Mouse (Mus musculus) lung, postnatal 25 days (tissue): ENCODE results near the gene Pten.

ENCODE experiments used
- DNase-seq: peaks from one replicate; pipeline ENCODE4 v3.0.0; 2022; ENCODE audit warnings: low spot score

Pten gene

DNA sequence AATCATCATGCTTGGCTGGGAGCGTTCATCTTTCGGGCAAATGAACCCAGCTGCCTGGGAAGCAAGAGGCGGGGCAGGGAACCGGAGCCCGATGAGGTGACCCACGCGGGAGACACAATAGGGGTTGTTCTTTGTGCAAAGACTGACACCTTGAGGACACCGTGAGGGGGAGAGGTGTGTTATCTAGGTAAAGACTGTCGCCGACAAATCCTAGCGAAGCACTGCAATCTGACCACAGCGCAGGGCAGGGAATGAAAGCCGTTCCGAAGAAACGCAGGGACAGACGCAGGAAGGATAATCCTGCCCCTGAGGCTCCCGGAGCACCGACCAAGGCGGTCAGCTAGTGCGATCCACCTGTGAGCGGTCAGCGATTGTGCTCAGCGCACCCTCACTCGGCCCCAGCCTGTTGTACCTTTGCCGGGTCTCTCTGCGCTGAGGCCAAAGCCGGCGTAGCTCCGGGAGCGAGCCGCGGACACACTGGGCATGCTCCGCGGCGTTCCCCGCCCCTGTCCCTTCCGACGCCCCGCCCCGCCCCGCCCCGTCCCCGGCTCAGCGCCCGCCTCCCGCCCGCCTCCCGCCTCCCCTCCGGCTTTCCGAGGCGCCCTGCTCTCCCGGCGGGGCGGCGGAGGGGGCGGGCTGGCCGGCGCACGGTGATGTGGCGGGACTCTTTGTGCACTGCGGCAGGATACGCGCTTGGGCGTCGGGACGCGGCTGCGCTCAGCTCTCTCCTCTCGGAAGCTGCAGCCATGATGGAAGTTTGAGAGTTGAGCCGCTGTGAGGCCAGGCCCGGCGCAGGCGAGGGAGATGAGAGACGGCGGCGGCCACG lies at the start of gene Pten:
TSS of gene Pten (plus strand) at position 598 of the 826 bp plus-strand sequence.
- DNase-seq: peak; percentile 95

DNA sequence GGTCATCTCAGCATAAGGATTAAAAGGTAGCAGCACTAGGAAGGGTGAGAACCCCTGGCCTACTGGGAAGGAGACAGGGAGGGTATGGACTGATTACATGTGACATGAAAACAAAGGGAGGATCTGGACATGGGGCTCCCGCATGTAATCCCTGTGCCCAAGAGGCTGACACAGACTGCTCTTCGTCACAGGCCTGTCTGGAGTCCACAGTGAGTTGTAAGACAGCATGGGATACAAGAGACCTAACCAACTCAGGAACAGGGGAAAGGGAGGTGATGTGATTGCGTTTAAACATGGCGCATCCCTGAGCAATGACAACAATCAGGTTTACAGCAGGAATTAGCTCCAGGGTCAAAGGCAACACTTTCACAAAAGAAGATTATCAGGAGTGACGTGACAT lies 48.3 kb upstream of the Pten start:
- DNase-seq: no peak

DNA sequence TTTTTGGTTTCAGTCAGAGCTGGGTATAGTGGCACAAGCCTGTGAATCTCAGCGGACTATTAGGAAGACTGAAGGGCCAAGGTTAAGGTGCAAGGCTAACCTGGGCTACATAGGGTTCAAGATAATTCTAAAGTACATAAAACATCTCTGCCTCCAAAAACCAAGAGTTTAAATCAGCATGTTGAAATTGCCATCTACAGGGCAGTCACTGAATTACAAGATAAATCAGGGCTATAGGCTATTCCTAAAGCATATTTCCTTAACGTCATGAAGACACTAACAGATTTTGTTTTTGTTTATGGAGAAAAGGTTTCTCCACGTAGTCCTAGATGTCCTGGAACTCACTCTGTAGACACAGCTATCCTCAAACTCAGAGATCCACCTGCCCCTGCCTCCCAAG lies 47.0 kb upstream of the Pten start:
- DNase-seq: no peak

DNA sequence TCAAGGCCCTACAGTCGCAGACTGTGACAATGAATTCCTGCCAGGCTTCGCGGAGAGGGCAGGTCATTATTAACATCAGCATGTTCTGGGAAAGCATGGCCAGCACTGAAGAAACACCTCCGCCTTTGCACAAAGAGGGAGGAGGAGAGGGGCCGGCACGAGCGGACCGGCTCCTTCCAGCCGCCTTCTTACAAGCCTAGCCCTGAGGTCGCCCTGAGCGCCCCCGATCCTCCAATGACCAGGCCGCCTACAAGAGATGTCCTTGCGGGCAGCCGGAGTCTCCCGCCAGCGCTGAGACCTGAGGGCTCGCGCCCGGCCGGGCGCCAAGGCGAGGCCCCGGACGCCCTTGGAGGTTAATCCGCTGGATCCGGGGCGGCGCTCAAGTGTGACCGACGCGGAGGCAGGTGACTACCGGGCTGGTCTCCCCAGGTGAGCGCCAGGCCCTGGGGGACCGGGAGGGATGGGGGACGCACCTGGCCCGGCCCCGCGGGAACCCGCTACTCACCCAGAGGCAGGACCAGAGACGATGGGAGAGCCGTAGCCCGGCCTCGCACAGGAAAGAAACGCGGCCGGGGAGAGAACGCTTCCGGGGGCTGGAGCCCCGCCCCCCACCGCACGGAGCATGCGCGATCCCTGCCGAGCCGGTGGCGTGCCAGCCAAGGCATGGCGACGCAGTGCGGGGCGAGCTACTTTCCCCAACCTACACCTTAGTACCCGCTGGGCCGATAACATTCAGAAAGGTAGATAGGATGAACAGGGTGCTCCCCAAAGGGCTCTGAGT lies 45.3 kb upstream of the Pten start:
- DNase-seq: peak; percentile 90

DNA sequence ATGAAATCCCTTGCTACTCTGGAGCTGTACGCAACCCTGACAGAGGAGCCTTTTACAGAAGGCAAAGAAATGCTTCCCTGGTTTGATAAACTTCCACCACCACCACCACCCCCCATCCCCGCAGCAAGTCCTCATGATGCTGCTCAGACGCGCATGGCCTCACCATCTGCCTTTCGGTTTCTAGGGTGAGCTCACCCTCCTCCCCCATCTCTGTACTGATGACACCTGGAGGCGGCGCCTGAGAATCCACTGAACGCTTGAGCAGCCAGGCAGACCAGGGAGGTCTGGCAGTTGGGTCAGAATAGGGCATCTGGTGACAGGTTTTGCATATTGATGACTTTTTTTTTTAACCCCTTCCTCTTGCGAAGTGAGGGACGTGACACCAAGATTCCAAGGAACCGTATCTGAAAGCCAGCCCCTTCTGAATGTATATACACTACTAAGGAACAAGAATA lies 44.7 kb upstream of the Pten start:
- DNase-seq: peak; percentile 79

DNA sequence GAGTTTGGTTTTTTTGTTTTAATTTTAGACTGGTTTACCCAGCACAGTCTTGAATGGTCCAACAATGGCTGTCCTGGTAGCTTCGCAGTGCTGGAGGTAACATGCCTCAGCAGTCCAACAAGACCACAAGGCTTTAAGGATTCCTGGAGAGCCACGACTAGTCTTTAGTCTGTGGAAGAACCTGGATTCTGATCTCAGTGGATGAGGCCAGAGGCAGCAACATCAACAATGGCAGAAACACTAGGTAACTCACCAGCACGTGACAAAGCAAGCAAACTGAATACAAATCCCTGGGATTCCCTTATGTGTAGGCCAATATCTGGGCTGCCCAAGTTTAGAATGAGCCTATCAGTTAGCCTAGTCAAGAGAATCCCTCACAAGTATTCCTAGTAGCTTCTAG lies 43.8 kb upstream of the Pten start:
- DNase-seq: no peak

DNA sequence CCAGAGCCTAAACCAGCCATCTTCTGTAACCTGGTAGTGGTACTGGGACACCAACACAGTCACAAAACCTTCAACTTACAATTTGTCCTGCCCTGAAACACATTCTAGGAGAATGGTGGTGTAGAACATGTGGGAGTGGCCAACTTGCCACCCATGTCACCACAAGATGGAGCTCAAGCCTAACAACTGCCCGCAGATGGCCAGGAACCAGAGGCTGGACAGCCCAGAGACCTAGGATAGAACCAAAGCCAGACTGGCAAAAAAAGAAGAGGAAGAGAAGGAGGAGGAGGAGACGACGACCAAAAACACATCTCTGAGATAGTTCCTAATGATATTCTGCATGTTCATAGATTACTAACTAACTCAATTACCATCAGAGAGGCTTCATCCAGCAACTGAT lies 42.1 kb upstream of the Pten start:
- peak; percentile 78 for DNase-seq

DNA sequence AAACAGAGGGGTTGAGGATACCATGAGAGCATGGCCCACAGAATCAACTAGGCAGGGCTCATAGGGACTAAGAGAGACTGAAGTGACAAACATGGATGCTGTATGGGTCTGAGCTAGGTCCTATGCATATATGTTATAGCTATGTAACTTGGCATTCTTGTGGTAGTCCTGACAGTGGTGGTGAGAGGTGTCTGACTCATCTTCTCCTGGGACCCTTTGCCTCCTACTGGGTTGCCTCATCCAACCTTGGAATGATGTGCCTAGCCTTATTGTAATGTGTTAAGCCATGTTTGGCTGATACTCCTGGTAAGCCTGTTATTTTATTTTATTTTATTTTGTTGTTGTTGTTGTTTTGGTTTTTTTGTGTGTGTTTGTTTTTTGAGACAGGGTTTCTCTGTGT lies 41.6 kb upstream of the Pten start:
- DNase-seq: no peak

DNA sequence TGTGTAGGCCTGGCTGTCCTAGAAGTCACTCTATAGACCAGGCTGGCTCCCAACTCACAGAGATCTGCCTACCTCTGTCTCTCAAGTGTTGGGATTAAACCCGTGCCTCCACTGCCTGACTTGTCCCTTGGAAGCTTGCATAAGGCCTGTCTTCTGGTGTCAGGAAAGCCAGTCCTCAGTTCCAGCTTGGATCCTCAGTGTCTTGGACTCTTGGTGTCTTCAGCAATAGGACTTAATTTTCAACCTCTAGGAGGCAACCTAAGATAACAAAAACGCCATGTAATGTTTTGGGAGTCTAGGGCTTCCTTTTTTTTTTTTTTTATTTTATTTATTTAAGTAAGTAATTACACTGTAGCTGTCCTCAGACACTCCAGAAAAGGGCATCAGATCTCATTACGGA lies 39.7 kb upstream of the Pten start:
- no peak for DNase-seq

DNA sequence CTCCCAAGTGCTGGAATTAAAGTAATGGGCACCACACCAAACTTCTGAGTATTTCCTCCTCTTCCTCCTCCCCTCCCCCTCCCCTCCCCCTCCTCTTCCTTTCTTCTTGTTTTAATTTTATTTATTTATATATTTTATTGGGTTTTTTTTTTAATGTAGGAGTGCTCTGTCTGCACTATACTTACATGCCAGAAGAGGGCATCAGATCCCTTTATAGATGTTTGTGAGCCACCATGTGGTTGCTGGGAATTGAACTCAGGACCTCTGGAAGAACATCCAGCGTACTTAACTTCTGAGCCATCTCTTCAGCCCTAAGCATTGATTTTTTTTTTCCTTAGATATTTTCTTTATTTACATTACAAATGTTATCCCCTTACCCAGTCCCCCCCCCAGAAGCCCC lies 37.0 kb upstream of the Pten start:
- DNase-seq: no peak

DNA sequence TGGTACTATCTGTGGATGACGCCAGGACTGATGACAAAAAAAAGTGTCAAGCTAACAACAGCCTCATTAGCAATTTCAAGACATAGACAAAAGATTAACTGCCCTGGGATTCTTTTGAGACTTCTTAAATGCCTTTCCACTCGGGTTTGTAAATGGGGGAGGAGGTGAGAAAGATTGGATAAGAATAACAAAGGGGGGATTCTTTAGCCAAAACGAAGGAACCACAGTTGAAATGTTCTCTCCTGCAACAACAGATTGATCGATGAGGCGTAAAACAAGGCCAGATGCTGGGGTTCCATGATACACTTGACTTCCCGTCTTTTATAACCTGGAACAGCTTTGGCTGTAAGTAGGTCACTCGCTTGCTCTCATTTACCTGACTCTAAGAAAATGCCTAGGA lies 33.5 kb upstream of the Pten start:
- no peak for DNase-seq

DNA sequence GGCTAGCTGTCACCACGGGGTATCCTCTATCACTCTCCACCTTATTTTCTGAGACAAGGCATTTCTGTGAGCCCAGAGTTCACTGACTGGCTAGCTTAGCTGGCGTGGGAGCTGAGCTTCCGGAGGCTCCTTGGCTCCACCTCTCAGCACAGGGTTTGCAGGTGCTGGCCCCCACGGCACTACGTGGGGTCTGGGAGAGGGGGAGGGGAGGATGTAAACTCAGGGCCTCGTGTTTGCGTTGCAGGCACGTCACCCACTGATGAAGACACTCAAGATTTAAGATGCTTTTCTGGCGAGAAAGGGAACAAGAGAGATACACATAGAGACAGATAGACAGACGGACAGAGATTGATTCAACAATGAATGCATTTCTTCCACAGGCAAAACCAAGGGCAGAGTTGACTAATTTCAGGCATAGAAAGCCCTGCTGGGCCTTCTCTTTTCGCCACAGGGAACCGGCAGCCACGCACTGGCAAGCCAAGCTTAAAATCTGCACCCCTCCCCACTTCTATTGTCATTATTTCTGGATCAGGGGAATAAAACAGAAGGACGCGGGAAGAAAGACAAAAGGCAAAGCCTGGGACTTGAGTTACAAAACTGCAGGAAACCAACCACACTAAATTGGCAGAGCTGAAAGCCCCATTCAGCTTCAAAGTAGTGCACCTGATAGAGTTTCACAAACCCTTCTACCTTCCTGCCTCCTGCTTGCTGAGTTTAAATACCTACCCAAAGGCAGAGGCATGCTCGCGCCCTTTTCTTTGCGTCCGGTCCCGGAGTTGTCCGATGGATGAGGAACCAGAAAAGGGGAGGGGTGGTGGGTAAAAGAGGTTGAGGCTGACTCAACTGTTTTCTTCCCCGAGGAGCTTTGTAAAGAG lies 30.6 kb upstream of the Pten start:
- no peak for DNase-seq

DNA sequence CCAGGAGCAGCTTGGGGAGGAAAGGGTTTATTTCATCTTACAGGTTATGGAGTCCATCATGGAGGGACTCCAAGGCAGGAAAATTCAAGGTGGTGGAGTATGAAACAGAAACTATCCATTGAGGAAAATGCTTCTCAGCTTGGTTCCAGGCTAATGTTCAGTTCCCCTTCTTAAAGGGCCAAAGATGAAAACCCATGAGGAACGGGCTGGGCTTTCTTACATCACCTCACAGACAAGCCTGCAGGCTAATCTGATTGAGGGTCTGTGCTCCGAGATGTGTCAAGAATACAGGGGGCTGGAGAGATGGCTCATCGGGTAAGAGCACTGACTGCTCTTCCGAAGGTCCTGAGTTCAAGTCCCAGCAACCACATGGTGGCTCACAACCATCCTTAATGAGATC lies 27.5 kb upstream of the Pten start:
- no peak for DNase-seq

DNA sequence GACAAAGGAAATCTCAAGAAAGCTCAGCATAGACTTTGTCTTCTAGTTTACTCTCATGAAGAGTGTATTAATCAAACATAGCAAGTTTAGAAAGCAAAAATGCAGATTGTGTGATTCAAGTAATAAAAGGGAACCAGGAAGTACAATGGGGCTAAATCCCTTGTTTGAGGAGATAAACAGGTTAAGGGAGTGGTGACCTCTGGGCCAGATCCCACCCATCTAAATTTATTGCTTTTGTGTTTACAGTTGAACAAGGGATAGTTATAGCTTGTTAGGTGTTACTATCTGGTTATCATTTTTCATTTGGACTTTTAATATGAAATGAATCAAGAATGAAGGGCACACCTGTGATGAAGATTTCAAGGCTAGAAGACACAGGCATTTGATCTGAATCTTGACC lies 24.4 kb upstream of the Pten start:
- DNase-seq: no peak

DNA sequence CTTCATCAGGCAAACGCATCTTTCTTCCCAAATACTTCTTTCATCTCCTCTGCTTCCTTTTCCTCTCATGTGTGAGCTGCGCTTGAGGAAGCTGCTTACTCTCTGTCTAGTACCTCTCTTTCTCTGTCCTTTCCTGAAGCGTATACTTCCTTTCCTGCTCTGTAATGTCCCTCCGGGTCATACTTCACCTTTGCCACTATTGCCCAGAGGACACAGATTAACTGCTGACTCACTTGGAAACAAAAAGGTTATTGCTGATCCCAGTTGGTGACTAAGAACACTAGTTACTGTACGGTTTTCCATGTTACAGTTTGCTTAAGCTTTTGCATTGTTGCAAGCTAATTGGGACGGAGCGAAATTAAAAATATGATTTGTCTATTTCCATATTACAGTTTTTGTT lies 19.5 kb upstream of the Pten start:
- no peak for DNase-seq

DNA sequence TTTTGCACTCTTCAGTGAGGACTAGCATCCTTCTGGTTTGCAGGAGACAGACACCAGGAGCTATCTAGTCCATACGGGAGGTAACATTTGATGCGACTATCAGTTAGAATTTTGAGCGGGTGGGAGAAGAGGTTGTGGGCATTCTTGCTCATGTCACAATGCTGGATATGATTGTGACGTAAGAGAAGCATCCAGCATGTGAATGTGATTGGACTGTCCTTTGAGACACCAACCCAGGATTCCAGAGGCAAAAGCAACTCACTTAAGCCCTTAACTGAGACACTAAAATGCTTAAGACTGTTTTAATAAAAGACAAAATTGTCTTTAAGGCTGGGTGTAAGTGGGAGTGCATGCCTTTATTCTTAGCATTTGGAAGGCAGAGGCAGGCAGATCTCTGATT lies 17.6 kb upstream of the Pten start, which contains the start of gene Atad1:
TSS of gene Atad1 (minus strand) at position 101 of the 400 bp plus-strand sequence.
- DNase-seq: no peak

DNA sequence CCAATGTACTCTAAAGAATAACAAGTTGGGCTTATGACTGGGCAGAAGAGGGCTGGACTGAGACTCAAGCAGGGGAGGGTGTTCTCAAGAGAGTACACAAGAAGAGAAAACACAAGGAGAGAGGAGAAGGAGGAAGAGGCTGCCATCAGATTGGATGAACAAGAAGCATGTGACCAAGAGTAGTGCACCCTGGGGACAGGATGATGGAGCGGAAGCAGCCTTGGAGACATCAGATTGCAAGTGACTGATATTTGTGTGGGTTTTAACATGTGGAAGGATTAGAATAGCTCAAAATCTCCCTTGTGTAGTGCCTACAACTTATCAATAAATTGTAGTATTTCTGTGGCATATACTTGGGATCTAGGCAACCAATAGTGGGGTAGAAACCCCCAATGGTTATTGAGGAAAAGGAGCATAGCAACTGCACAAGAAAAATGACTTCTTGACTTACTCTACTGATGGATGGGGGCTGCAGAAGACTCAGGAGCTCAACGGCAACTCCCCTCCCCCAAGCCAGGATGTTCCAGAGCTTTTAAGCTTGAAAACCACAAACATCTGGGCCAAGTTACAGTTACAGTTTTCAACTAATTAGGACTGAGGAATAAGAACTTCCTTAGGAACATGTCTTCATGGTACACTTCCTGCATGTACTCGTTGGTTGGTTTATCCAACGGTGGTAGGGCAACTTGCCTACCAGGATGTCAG lies 16.5 kb upstream of the Pten start:
- DNase-seq: no peak

DNA sequence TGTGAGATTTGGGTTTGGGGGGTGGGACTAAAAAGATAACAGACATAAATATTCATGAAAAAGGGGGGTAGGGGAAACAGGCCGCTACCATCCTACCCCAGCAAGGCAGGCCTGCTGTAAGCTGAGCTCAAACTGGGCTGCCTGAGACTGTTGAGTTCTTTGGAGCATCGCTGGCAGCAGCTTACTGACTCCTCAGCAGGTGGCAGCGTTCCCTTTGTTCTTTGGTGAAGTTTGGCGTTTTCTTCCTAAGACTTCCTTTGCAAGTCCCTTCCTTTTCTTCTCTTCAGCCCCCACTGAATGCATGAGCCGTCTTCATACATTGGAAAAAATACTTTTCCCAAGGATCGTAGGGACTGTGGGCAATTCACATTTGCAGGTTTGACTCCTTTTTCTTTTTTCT lies 7.9 kb upstream of the Pten start:
- no peak for DNase-seq

DNA sequence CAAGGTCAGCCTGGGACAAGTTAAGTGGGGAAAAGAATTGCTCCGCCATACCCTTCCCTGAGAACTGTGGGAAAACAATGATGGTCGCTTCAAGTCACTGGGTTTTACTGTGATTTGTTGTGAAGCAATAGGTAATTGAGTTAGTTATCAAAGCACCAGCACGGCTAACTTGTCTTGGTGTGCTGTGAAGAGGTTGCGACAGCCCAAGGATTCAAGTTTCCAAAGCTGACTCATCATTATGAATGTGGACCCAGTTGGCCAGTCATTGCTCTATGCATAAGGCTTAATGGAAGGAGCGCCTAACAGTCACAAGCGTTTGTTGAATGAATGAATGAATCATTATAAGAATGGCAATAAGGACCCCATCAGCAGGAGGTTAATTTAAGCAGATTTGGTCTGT lies 4.9 kb upstream of the Pten start:
- no peak for DNase-seq

DNA sequence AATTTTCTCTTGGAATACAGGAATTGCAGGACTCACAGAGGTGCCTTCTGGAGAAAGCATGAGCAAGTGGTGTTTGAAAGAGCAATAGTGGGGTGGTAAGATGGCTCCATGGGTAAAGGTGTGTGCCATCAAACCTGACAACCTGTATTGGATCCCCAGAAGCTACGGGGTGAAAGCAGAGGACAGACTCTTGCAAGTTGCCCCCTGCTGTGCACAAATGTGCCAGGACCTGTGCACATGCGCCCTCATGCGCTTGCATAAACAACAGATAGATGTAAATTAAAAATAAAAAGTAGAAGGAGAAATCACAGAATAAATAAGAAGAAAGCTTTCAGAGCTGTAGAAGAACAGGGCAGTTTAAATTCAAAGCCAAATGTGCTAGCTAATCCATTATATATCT lies 3.9 kb upstream of the Pten start:
- no peak for DNase-seq

DNA sequence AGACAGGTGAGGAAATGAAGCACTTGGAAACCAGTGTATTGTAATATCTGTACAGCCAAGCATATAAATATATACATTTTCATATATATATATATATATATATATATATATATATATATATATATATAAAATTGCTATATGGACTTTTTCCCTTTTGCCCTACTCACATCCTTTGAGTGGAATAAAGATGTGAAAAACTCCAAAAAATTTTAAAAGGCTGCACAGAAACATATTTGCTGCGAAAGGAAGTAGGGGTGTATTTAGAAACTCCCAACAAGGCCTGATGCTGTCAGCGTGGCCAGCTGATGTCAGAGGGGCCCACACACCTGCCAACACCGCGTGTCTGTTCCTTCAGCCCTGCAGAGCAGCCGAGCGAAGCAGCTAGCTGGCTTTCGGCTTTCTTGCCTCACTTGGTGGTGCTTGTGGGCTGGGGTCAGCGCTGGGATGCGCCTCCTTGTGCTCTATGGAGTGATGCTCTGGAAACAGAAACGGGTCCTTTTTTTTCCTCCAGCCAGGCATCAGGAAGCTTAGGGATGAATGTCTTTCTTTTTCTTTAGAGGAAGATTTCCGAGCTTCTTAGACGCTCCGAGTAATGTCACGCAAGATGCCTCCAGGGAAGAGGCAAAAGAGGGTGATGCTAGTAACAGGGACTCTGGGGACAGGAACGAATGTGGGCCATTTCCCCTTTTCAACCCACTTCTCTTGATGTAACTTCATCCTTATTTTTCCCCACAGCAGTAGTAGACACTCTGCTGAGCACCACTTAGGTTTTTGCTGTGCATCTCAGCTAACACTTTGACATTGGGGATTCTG lies 2.9 kb upstream of the Pten start:
- no peak for DNase-seq
